ENCODE assay signal across 8 mouse cellular contexts in the genomic region with DNA sequence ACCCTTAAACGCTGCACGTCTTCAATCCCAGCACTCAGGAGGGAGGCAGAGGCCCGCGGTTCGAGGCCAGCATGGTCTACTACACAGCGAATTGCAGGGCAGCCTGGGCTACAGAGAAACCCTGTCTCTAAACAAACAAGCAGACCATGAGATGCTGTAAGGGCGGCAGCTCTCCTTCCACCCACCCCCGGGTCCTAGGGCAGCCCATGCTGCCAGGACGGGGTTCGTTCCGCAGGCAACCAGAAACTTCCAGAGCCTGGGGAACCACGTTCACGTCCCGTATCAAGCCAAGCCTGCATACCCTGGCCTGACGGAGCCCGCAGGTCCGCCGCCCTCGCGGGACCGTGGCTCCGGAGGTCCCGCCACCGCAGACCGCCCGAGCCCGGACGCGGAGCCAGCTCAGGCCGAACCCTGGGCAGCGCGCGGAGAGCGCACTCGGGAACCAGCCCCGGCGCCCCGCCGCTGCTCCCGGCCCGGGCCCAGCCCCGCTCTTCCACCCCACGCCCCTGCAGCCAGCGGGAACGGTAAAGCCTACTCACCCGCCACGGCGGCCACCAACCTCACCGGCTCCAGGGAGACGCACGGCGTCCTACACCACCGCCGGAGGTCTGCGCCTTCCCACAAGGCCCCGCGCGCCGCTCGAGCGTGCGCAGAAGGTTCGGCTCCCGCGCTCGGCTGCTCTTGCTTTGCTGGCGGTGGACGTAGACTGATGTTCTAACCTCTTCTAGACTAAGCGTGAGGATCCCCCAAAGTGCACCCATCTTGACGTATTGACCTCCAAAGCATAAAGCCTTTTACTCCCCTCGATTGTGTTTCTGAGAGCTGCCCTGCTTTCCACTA. TPM values are rescaled to one million over a fixed set of nuclear protein-coding genes. Genes with fewer than 3 reads are reported as not detected.
DNase-seq lines count a peak whose midpoint lies in the region; ATAC-seq and TF ChIP-seq lines count a peak whose summit lies in the region.

A gene (minus strand): TSS at position 615 of the 840 bp plus-strand sequence.

- peaks cover 13% of the 10 kb centered on the region for H3K36me3 ChIP-seq in ES-E14 (ENCODE audit: control insufficient read depth, insufficient read depth, low read length, poor library complexity, severe bottlenecking)
- peaks cover 25% of the 10 kb centered on the region for H3K36me3 ChIP-seq in forebrain, embryonic 14.5 days (ENCODE audit: control insufficient read depth, insufficient read depth, low read length)
- peaks cover 4% of the 10 kb centered on the region for H3K36me3 ChIP-seq in liver, postnatal 0 days (replicated peaks; ENCODE audit: insufficient read depth, low read length)
- H3K36me3 ChIP-seq in neural tube, embryonic 14.5 days (ENCODE audit: control insufficient read depth, insufficient read depth, low read length), result peaks cover 26% of the 10 kb centered on the region
- H3K36me3 ChIP-seq in testis, adult 2 months (ENCODE audit: control insufficient read depth, insufficient read depth, low read length), result no peaks in the 10 kb centered on the region

- no peaks in the 10 kb centered on the region for H3K27me3 ChIP-seq in forebrain, embryonic 14.5 days (replicated peaks; ENCODE audit: control insufficient read depth, insufficient read depth, low read length)
- H3K27me3 ChIP-seq in liver, postnatal 0 days (ENCODE audit: insufficient read depth, low read length), result no peaks in the 10 kb centered on the region
- no peaks in the 10 kb centered on the region for H3K27me3 ChIP-seq in neural tube, embryonic 14.5 days (ENCODE audit: control insufficient read depth, insufficient read depth, low read length)
- H3K27me3 ChIP-seq in testis, adult 2 months (ENCODE audit: control insufficient read depth, insufficient read depth, low read length), result no peaks in the 10 kb centered on the region

- peak within 1 kb of the TSS; percentile 72 for H3K4me2 ChIP-seq in forebrain, embryonic 14.5 days (ENCODE audit: low read length)
- peak within 1 kb of the TSS; percentile 95 for H3K4me2 ChIP-seq in liver, postnatal 0 days (ENCODE audit: low read depth, low read length)
- peak within 1 kb of the TSS; percentile 63 for H3K4me2 ChIP-seq in neural tube, embryonic 14.5 days (ENCODE audit: low read depth, low read length)

- H3K27ac ChIP-seq in ES-E14 (ENCODE audit: insufficient read depth, low read depth, low read length, poor library complexity, severe bottlenecking), result no peak within 1 kb of the TSS
- H3K27ac ChIP-seq in forebrain, embryonic 14.5 days (ENCODE audit: low read depth, low read length), result peak within 1 kb of the TSS; percentile 52; the same call in 1 of the 2 replicates
- peak within 1 kb of the TSS; percentile 59; the same call in 1 of the 2 replicates for H3K27ac ChIP-seq in liver, postnatal 0 days (ENCODE audit: low read depth)
- H3K27ac ChIP-seq in neural tube, embryonic 14.5 days (ENCODE audit: low read depth, low read length), result no peak within 1 kb of the TSS
- H3K27ac ChIP-seq in testis, adult 2 months (ENCODE audit: control insufficient read depth, insufficient read depth, low read depth, low read length), result peak within 1 kb of the TSS; percentile 5; the same call in 1 of the 2 replicates

- WGBS in forebrain, embryonic 14.5 days, result under 1% methylated on average over 66 of the region's 71 CpGs
- under 1% methylated on average over 58 of the region's 71 CpGs for WGBS in liver, postnatal 0 days (ENCODE audit: insufficient replicate concordance)
- WGBS in neural tube, embryonic 14.5 days, result 1% methylated on average over 71 of the region's 71 CpGs

- H3K4me3 ChIP-seq in ES-E14 (ENCODE audit: insufficient read depth in 1 of 2, low read depth in 1 of 2, low read length in 2 of 2, poor library complexity in 1 of 2, severe bottlenecking in 1 of 2), result peak within 1 kb of the TSS; percentile 92 to 94
- H3K4me3 ChIP-seq in forebrain, embryonic 14.5 days (ENCODE audit: low read depth, low read length), result peak within 1 kb of the TSS; percentile 93
- H3K4me3 ChIP-seq in liver, postnatal 0 days (ENCODE audit: low read depth, low read length), result peak within 1 kb of the TSS; percentile 92
- H3K4me3 ChIP-seq in neural tube, embryonic 14.5 days (ENCODE audit: low read depth, low read length), result peak within 1 kb of the TSS; percentile 87
- H3K4me3 ChIP-seq in testis, adult 2 months (ENCODE audit: control insufficient read depth, low read depth, low read length), result peak within 1 kb of the TSS; percentile 92

- in situ Hi-C loops in ES-E14 (cut with MboI; ENCODE audit: low sequenced_read_pairs in 2 of 2, unreplicated experiment in 2 of 2), result no loop called here

- no peaks in the 10 kb centered on the region for H3K9me3 ChIP-seq in ES-E14 (ENCODE audit: control insufficient read depth, insufficient read depth, low read depth, low read length)
- no peaks in the 10 kb centered on the region for H3K9me3 ChIP-seq in forebrain, embryonic 14.5 days (replicated peaks; ENCODE audit: control insufficient read depth, low read length)
- H3K9me3 ChIP-seq in liver, postnatal 0 days (ENCODE audit: low read length), result no peaks in the 10 kb centered on the region
- H3K9me3 ChIP-seq in neural tube, embryonic 14.5 days (ENCODE audit: control insufficient read depth, low read length), result no peaks in the 10 kb centered on the region

- peak; percentile 67 for DNase-seq in ES-E14 (ENCODE audit: low read depth, low spot score)
- DNase-seq in cerebellum, adult 11 months, result peak; percentile 76
- peak; percentile 89 for DNase-seq in forebrain, embryonic 14.5 days (ENCODE audit: low spot score)
- peak; percentile 87 to 90 for DNase-seq in heart, postnatal 14 days
- peak; percentile 79 for DNase-seq in layer of hippocampus, adult 11-12 months (ENCODE audit: low spot score)
- DNase-seq in liver, postnatal 0 days, result peak; percentile 86

- TF ChIP-seq POLR2A in testis, adult 2 months (IDR thresholded peaks at IDR 0.05; ENCODE audit: control insufficient read depth, low read depth, low read length), result peak; percentile 84

- intact Hi-C loops in heart, postnatal 14 days (cut with DNase I), result no loop called here

- H3K4me1 ChIP-seq in ES-E14 (ENCODE audit: control insufficient read depth in 2 of 2, insufficient read depth in 2 of 2, low read length in 2 of 2, poor library complexity in 1 of 2), result peaks cover 2 to 3% of the 10 kb centered on the region in 2 experiments; a peak in 1 of 4 replicates
- peaks cover 2% of the 10 kb centered on the region; the same call in 1 of the 2 replicates for H3K4me1 ChIP-seq in forebrain, embryonic 14.5 days (ENCODE audit: control insufficient read depth, insufficient read depth, low read length)
- 0 out of 2 replicates have a peak, but pooled peaks cover 2% of the 10 kb centered on the region for H3K4me1 ChIP-seq in liver, postnatal 0 days (ENCODE audit: insufficient read depth)
- H3K4me1 ChIP-seq in neural tube, embryonic 14.5 days (ENCODE audit: control insufficient read depth, insufficient read depth, low read length), result 0 out of 2 replicates have a peak, but pooled peaks cover 3% of the 10 kb centered on the region
- peaks cover 3% of the 10 kb centered on the region for H3K4me1 ChIP-seq in testis, adult 2 months (ENCODE audit: control insufficient read depth, insufficient read depth, low read length)

- peak within 1 kb of the TSS; percentile 93 for H3K9ac ChIP-seq in ES-E14 (ENCODE audit: insufficient read depth, low read depth, low read length, poor library complexity, severe bottlenecking)
- H3K9ac ChIP-seq in forebrain, embryonic 14.5 days (ENCODE audit: low read length), result peak within 1 kb of the TSS; percentile 92
- peak within 1 kb of the TSS; percentile 85 for H3K9ac ChIP-seq in liver, postnatal 0 days (replicated peaks)
- peak within 1 kb of the TSS; percentile 94 for H3K9ac ChIP-seq in neural tube, embryonic 14.5 days (replicated peaks; ENCODE audit: low read depth, low read length)

- TF ChIP-seq CTCF in liver, postnatal 0 days (IDR thresholded peaks at IDR 0.05; ENCODE audit: low read depth), result no peak
- TF ChIP-seq CTCF in testis, adult 2 months (IDR thresholded peaks at IDR 0.05; ENCODE audit: control insufficient read depth, insufficient read depth, insufficient replicate concordance, low read depth, low read length), result no peak

- no peak for TF ChIP-seq EP300 in liver, postnatal 0 days (IDR thresholded peaks at IDR 0.05; ENCODE audit: low read depth)

- ATAC-seq in forebrain, embryonic 14.5 days, result peak; percentile 97
- ATAC-seq in liver, postnatal 0 days, result peak; percentile 94
- ATAC-seq in neural tube, embryonic 14.5 days (ENCODE audit: low read depth), result peak; percentile 94

TF ChIP-seq in ES-E14, 5 proteins besides CTCF, POLR2A, EP300 and RAD21:
- TF ChIP-seq HCFC1 (IDR thresholded peaks at IDR 0.05; ENCODE audit: borderline replicate concordance, insufficient read depth, low read length) (no peak), ZC3H11A (IDR thresholded peaks at IDR 0.05; ENCODE audit: borderline replicate concordance, low read depth, low read length) (no peak), MAFK (IDR thresholded peaks at IDR 0.05; ENCODE audit: insufficient read depth, low read depth, low read length) (no peak), ZNF384 (IDR thresholded peaks at IDR 0.05; ENCODE audit: low read depth, low read length) (no peak), CHD2 (IDR thresholded peaks at IDR 0.05; ENCODE audit: low read depth, low read length) (no peak)
TF ChIP-seq in ES-E14: peak in this region for 0.

RNA-seq across cellular contexts. Expression of the gene that starts here (rescaled TPM):
- total RNA-seq in ES-E14 (2012; rRNA removed), result 23.1 and 32.2 TPM in 2 replicates
- polyA plus RNA-seq in forebrain, embryonic 14.5 days (2014; fragmentation: Nextera tagmentation; extraction: Ambion mirVana), result 44.3 and 45.4 TPM in 2 replicates
- total RNA-seq in heart, postnatal 14 days (2021), result 10 to 100 TPM; 11.5 to 12.4 TPM
- polyA plus RNA-seq in liver, postnatal 0 days (2015; fragmentation: Nextera tagmentation; extraction: Ambion mirVana), result 6.7 and 7.8 TPM in 2 replicates
- polyA plus RNA-seq in neural tube, embryonic 14.5 days (2014; fragmentation: Nextera tagmentation; extraction: Ambion mirVana), result 41.5 and 46.3 TPM in 2 replicates
- polyA plus RNA-seq in testis, adult 2 months (2012; rRNA removed), result 3.7 and 3.9 TPM in 2 replicates

Comparison
In these comparisons a context has a peak if more than half of its experiments do, and no peak if none do; other contexts are left out.
1. H3K27ac ChIP-seq: peak in forebrain, embryonic 14.5 days (single experiment), liver, postnatal 0 days (single experiment) and testis, adult 2 months (single experiment); none in ES-E14 (single experiment) and neural tube, embryonic 14.5 days (single experiment).
2. Peak in every context shown above with its lines, with median percentiles within 50 percentile points of each other: DNase-seq, H3K4me3 ChIP-seq, H3K9ac ChIP-seq, ATAC-seq and H3K4me2 ChIP-seq.